Mouse (Mus musculus): ENCODE data around the gene Lyve1. TPM values are rescaled to one million over a fixed set of nuclear protein-coding genes. Genes with fewer than 3 reads are reported as not detected.

Lyve1 gene
- polyA plus RNA-seq (2015; fragmentation: Nextera tagmentation; extraction: Ambion mirVana): 7.8 and 9.9 TPM in 2 replicates

GRCm38 (mm10) chr7:110862751-110863289, at the start of gene Lyve1:
TSS of gene Lyve1 (minus strand) at chr7:110863239.

GRCm38 (mm10) chr7:110843916-110844874, 18.8 kb downstream of the Lyve1 start, which contains the start of gene Rnf141:
TSS of gene Rnf141 (minus strand) at chr7:110844457.

Small RNA genes within 50 kb of the gene (microRNA-seq; reads per million reads assigned to microRNA genes)
- gene Gm47282: not detected

Other genes starting within 250 kb of the Lyve1 start
- gene Sbf2, start 248.3 kb downstream of the Lyve1 start, polyA plus RNA-seq (2015; fragmentation: Nextera tagmentation; extraction: Ambion mirVana): 35.4 and 35.7 TPM in 2 replicates
- 2.4 and 2.5 TPM in 2 replicates for gene Adm, start 235.6 kb downstream of the Lyve1 start, polyA plus RNA-seq (2015; fragmentation: Nextera tagmentation; extraction: Ambion mirVana)
- gene Ampd3, start 95.0 kb downstream of the Lyve1 start, polyA plus RNA-seq (2015; fragmentation: Nextera tagmentation; extraction: Ambion mirVana): 17.7 and 18.6 TPM in 2 replicates
- gene Rnf141, start 18.8 kb downstream of the Lyve1 start, polyA plus RNA-seq (2015; fragmentation: Nextera tagmentation; extraction: Ambion mirVana): 34.5 and 35.5 TPM in 2 replicates
- 1.2 and 1.5 TPM in 2 replicates for gene Mrvi1, start 119.2 kb upstream of the Lyve1 start, polyA plus RNA-seq (2015; fragmentation: Nextera tagmentation; extraction: Ambion mirVana)
- gene Ctr9, start 165.7 kb upstream of the Lyve1 start, polyA plus RNA-seq (2015; fragmentation: Nextera tagmentation; extraction: Ambion mirVana): 55.3 and 59.3 TPM in 2 replicates
- 500 and 544 TPM in 2 replicates for gene Eif4g2, start 219.8 kb upstream of the Lyve1 start, polyA plus RNA-seq (2015; fragmentation: Nextera tagmentation; extraction: Ambion mirVana)

All from neural tube, postnatal 0 days (tissue).